Mouse (Mus musculus) heart, adult 2 months (tissue): Measurements from ENCODE around the gene Ephb2. TPM values are rescaled to one million over a fixed set of nuclear protein-coding genes. Genes with fewer than 3 reads are reported as not detected.
A peak's percentile ranks its signal among the peaks of the same experiment; 100 is the strongest.

Experiments used
- DNase-seq, 2 experiments: peaks; one replicate each; pipeline ENCODE4 v3.0.0; 2021
- H3K27ac ChIP-seq: fragments of 200-600 bp; 2 replicates; pipeline ENCODE4 v1.8.1; 2022
- H3K27me3 ChIP-seq: fragments of 200-500 bp; 2 replicates; pipeline ENCODE4 v1.6.1; 2012; ENCODE audit warnings: mild to moderate bottlenecking, low read length, inconsistent platforms, mixed read lengths; ENCODE audit not compliant: control insufficient read depth, insufficient read depth
- H3K36me3 ChIP-seq: fragments of 200-500 bp; 2 replicates; pipeline ENCODE4 v1.6.1; 2012; ENCODE audit warnings: low read length, inconsistent platforms; ENCODE audit not compliant: control insufficient read depth, insufficient read depth
- H3K4me1 ChIP-seq: fragments of 200-500 bp; 2 replicates; pipeline ENCODE4 v1.6.1; 2011; ENCODE audit warnings: low read length; ENCODE audit not compliant: control insufficient read depth, insufficient read depth
- H3K4me3 ChIP-seq: fragments of 200-600 bp; 2 replicates; pipeline ENCODE4 v1.8.1; 2022
- H3K79me2 ChIP-seq: fragments of 200-500 bp; replicated peaks from 2 replicates; pipeline ENCODE4 v1.6.1; 2012; ENCODE audit warnings: mild to moderate bottlenecking, inconsistent platforms, low read length, moderate library complexity, mixed read lengths; ENCODE audit not compliant: control insufficient read depth, insufficient read depth
- H3K9ac ChIP-seq: fragments of 200-500 bp; 2 replicates; pipeline ENCODE4 v1.6.1; 2012; ENCODE audit warnings: low read depth, mild to moderate bottlenecking, control low read depth, inconsistent platforms, low read length, mixed read lengths
- CTCF ChIP-seq: fragments of 200-600 bp; IDR thresholded peaks from 2 replicates; pipeline ENCODE4 v1.8.1; 2022; ENCODE audit warnings: antibody characterized with exemption, mild to moderate bottlenecking, moderate library complexity
- EP300 ChIP-seq: fragments of 200-500 bp; IDR thresholded peaks from 2 replicates; pipeline ENCODE4 v1.6.1; 2011; ENCODE audit warnings: low read depth, low read length, control low read depth; ENCODE audit not compliant: insufficient read depth
- POLR2A ChIP-seq: fragments of 200-500 bp; IDR thresholded peaks from 2 replicates; pipeline ENCODE4 v1.6.1; 2011; ENCODE audit warnings: mild to moderate bottlenecking, low read depth, low read length, control low read depth; ENCODE audit not compliant: insufficient read depth
- WGBS: fragments of 180-500 bp; shearing (Covaris S2); methylation state at CpG from one replicate; pipeline ENCODE4 v1.1.7; 2018; 5-methylcytosine and 5-hydroxymethylcytosine counted together
- intact Hi-C: fragments of 180-260 bp; cut with DNase I; formaldehyde crosslinking; loops from one replicate; pipeline ENCODE4 v1.15.1; 2025
- polyA plus RNA-seq: library from polyadenylated mRNA; depleted of rRNA; stranded (reverse); fragments of >200 nt; gene quantifications from 2 replicates; pipeline ENCODE4 v1.2.3, GENCODE M21; 2012
- total RNA-seq, 2 experiments: library from RNA; stranded (reverse); gene quantifications; 2 replicates each; pipeline ENCODE4 v1.2.3; 2021

The Ephb2 gene
- total and polyA plus RNA-seq, 3 experiments, result 0.73 to 0.96 (median 0.77) TPM

DNA sequence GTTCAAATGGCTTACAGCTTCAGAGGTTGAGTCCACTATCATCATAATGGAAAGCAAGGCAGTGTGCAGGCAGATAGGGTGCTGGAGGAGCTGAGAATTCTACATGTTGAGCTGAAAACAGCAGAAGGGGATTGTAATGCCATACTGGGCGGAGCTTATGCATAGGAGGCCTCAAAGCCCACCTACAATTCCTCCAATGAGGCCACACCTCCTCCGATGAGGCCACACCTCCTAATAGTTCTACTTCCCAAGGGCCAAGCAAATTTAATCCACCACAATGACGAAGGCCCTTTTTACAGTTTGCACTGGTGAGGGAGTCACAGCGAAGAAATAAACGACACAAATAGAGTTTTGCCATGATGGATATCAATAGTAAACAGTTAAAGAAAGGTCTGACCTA, 199.3 kb downstream of the Ephb2 start:
- no peaks in the 10 kb centered on the region for H3K36me3 ChIP-seq
- 66% methylated on average over 5 of the region's 5 CpGs for whole genome bisulfite sequencing
- H3K79me2 ChIP-seq, result no peaks in the 10 kb centered on the region
- TF ChIP-seq POLR2A (no peak), EP300 (no peak), CTCF (no peak)
- no peak overlapping the region for H3K4me3 ChIP-seq
- H3K9ac ChIP-seq, result no peak overlapping the region
- H3K4me1 ChIP-seq, result no peaks in the 10 kb centered on the region
- peaks cover 8% of the 10 kb centered on the region for H3K27me3 ChIP-seq
- no peak overlapping the region for H3K27ac ChIP-seq
- no peak for DNase-seq
- intact Hi-C loops, result no loop called here

- H3K4me1 ChIP-seq, result no peaks in the 10 kb centered on the region
- H3K79me2 ChIP-seq, result no peaks in the 10 kb centered on the region
- DNase-seq, result no peak
- TF ChIP-seq EP300, result no peak
- no peak for TF ChIP-seq POLR2A
- peak; percentile 18; the same call in 1 of the 2 replicates for TF ChIP-seq CTCF
- H3K9ac ChIP-seq, result no peak overlapping the region
- intact Hi-C loops, result no loop called here
- no peaks in the 10 kb centered on the region for H3K36me3 ChIP-seq
- peaks cover 8% of the 10 kb centered on the region for H3K27me3 ChIP-seq
- no peak overlapping the region for H3K4me3 ChIP-seq
- H3K27ac ChIP-seq, result no peak overlapping the region
These were observed 199.8 kb downstream of the Ephb2 start for GRCm38 (mm10) chr4:136635995-136636394.

DNA sequence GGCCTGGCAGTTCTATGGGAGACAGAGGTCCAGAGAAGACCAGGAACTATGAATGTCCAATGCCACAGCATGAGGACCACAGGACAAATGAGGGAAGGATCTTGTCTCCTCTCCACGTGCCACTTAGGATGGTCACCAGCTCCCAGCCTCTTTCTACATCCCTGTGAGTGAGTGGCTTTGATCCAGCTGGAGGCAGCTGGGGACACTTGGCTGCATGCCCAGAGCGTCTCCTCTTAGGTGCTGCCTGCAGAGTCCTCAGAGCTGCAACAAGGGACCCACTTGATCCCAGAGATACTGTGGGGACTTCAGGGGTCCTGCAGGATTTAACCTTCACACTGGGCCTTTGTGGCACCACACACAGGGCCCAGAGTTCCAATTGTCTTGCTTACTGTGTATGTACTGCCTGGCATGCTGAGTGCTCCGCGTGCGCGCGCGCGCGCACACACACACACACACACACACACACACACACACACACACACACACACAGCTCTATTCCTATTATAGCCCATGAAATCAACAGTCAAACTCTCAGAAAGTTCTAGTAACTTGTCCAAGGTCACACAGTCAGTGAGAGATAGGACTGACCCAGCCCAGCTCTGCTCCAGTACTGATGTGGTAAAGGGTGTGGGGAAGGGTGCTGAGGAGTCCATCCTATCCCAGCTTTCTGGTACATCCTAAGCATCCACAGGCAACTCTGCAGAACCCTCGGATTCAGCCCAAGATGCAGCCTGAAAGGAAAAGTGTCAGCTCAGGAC, 204.4 kb downstream of the Ephb2 start:
- no peaks in the 10 kb centered on the region for H3K79me2 ChIP-seq
- WGBS, result 45% methylated on average over 11 of the region's 11 CpGs
- no peak overlapping the region for H3K4me3 ChIP-seq
- no peak overlapping the region for H3K9ac ChIP-seq
- no peaks in the 10 kb centered on the region for H3K36me3 ChIP-seq
- no peak overlapping the region for H3K27ac ChIP-seq
- H3K27me3 ChIP-seq, result no peaks in the 10 kb centered on the region
- no peak for TF ChIP-seq CTCF
- peak; percentile 69 for TF ChIP-seq EP300
- H3K4me1 ChIP-seq, result no peaks in the 10 kb centered on the region
- peak; percentile 55 to 61 for DNase-seq
- intact Hi-C loops, result no loop called here

- Histone ChIP-seq H3K27me3 (no peaks in the 10 kb centered on the region), H3K4me3 (no peak overlapping the region), H3K79me2 (no peaks in the 10 kb centered on the region), H3K9ac (no peak overlapping the region), H3K4me1 (no peaks in the 10 kb centered on the region), H3K27ac (no peak overlapping the region), H3K36me3 (no peaks in the 10 kb centered on the region)
- intact Hi-C loops, result no loop called here
- 57% methylated on average over 6 of the region's 6 CpGs for WGBS
- no peak for DNase-seq
- no peak for TF ChIP-seq CTCF
- no peak for TF ChIP-seq POLR2A
These were observed 209.2 kb downstream of the Ephb2 start for GRCm38 (mm10) chr4:136626590-136626989.

DNA sequence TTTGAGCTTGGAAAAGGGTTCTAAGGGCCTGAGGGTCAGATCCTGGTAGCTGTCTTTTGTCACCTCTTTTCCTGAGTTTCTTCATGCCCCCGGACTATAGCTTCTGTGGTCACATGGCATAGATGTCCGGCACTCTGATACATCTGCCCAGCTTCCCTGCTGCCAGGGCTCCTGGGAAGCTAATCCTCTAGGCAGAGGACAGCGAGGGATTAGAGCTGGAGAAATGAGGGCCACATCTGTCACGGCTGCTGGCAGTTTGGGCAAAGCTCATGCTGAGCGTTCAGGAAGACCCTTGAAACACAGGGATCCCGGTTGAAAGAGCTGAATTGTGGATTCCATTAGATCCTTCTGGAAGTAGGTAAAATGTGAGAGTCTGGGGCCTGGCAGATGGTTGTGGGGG, 213.4 kb downstream of the Ephb2 start, which contains the start of gene Lactbl1:
TSS of gene Lactbl1 (plus strand) at position 234 of the 400 bp plus-strand sequence.
- H3K36me3 ChIP-seq, result no peaks in the 10 kb centered on the region
- no peak for DNase-seq
- no peaks in the 10 kb centered on the region for H3K4me1 ChIP-seq
- H3K27ac ChIP-seq, result no peak within 1 kb of the TSS
- no peak within 1 kb of the TSS for H3K4me3 ChIP-seq
- H3K9ac ChIP-seq, result no peak within 1 kb of the TSS
- no peaks in the 10 kb centered on the region for H3K27me3 ChIP-seq
- TF ChIP-seq CTCF (no peak), POLR2A (no peak), EP300 (no peak)
- intact Hi-C loops, result loop anchor here (5.0 kb wide), 1 partner anchor 360 kb away; no protein-coding TSS in a partner anchor
- no peaks in the 10 kb centered on the region for H3K79me2 ChIP-seq
- WGBS, result 46% methylated on average over 6 of the region's 6 CpGs

DNA sequence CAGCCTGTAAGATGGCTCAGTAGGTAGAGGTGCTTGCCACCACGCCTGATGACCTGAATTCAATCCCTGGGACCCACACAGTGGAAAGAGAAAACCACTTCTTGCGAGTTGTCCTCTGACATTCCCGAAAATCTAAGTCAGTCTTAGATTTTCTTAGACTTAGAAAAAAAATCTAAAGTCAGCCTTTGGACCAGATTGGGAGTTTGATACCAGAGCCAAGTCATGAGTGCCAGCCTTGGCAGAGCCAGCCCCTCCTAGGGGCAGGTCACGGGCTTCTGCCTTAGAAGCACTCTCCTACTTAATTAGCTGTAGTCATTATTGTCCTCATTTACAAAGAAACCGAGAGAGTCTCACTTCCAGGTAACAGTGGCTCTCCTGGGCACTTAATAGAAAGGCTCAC, 213.8 kb downstream of the Ephb2 start:
- Histone ChIP-seq H3K27ac (no peak overlapping the region), H3K79me2 (no peaks in the 10 kb centered on the region), H3K4me3 (no peak overlapping the region), H3K4me1 (no peaks in the 10 kb centered on the region), H3K27me3 (no peaks in the 10 kb centered on the region), H3K9ac (no peak overlapping the region), H3K36me3 (no peaks in the 10 kb centered on the region)
- TF ChIP-seq POLR2A (no peak), CTCF (no peak), EP300 (no peak)
- no peak for DNase-seq
- intact Hi-C loops, result loop anchor here (1.0 to 5.0 kb wide), 5 partner anchors 95 to 360 kb away; no protein-coding TSS in a partner anchor
- 56% methylated on average over 5 of the region's 5 CpGs for WGBS
